Mouse (Mus musculus) MEL (cell line): ENCODE data around the gene Ubfd1. TPM values are rescaled to one million over a fixed set of nuclear protein-coding genes. Genes with fewer than 3 reads are reported as not detected.

Experiments
- DNase-seq: peaks from one replicate; pipeline ENCODE4 v3.0.0; 2011; ENCODE audit warnings: low read depth, low spot score
- H3K27ac ChIP-seq: 2 replicates; pipeline ENCODE4 v1.5.1; 2012; ENCODE audit warnings: low read depth, mild to moderate bottlenecking, control low read depth, low read length, moderate library complexity; ENCODE audit not compliant: control insufficient read depth
- H3K27me3 ChIP-seq, 2 experiments: fragments of 150-350 bp in 1 of 2; sonication (generic) in 1 of 2; 2 replicates each; pipeline ENCODE4 v1.6.1; 2012; ENCODE audit warnings: low read length in 2 of 2, mild to moderate bottlenecking in 2 of 2, improper control_type of control experiment in 1 of 2, moderate library complexity in 1 of 2; ENCODE audit not compliant: insufficient read depth in 2 of 2, control insufficient read depth in 1 of 2
- H3K36me3 ChIP-seq, 2 experiments: 2 replicates each; pipeline ENCODE4 v1.6.1; 2012 to 2014; ENCODE audit warnings: low read length in 2 of 2, improper control_type of control experiment in 1 of 2, inconsistent platforms in 1 of 2, mild to moderate bottlenecking in 1 of 2; ENCODE audit not compliant: insufficient read depth in 2 of 2, control insufficient read depth in 1 of 2
- H3K4me1 ChIP-seq, 2 experiments: fragments of 150-350 bp in 1 of 2; sonication (generic) in 1 of 2; 2 replicates each; pipeline ENCODE4 v1.6.1; 2012; ENCODE audit warnings: low read length in 2 of 2, improper control_type of control experiment in 1 of 2, mild to moderate bottlenecking in 1 of 2; ENCODE audit not compliant: insufficient read depth in 2 of 2, control insufficient read depth in 1 of 2
- H3K4me3 ChIP-seq, 2 experiments: fragments of 150-350 bp in 1 of 2; sonication (generic) in 1 of 2; 2 replicates each; pipeline ENCODE4 v1.5.1; 2012; ENCODE audit warnings: low read depth in 2 of 2, low read length in 2 of 2, mild to moderate bottlenecking in 2 of 2, moderate library complexity in 2 of 2, control low read depth in 1 of 2, improper control_type of control experiment in 1 of 2; ENCODE audit not compliant: control insufficient read depth in 1 of 2, insufficient read depth in 1 of 2
- H3K79me2 ChIP-seq: 2 replicates; pipeline ENCODE4 v1.6.1; 2012; ENCODE audit warnings: mild to moderate bottlenecking, low read length, moderate library complexity; ENCODE audit not compliant: control insufficient read depth, poor library complexity, insufficient read depth
- H3K9ac ChIP-seq: 2 replicates; pipeline ENCODE4 v1.6.1; 2012; ENCODE audit warnings: low read depth, mild to moderate bottlenecking, control low read depth, low read length, moderate library complexity; ENCODE audit not compliant: control insufficient read depth, poor library complexity, severe bottlenecking
- H3K9me3 ChIP-seq: fragments of 150-350 bp; sonication (generic); replicated peaks from 2 replicates; pipeline ENCODE4 v1.6.1; 2012; ENCODE audit warnings: mild to moderate bottlenecking, low read length, improper control_type of control experiment, moderate library complexity; ENCODE audit not compliant: insufficient read depth
- CHD2 ChIP-seq: IDR thresholded peaks from 2 replicates; pipeline ENCODE4 v1.6.1; 2011; ENCODE audit warnings: low read length, improper control_type of control experiment
- KAT2A ChIP-seq: conservative IDR thresholded peaks from 2 replicates; pipeline ENCODE4 v1.6.1; 2012; ENCODE audit warnings: low read depth, low read length, improper control_type of control experiment, inconsistent platforms
- MAFK ChIP-seq: IDR thresholded peaks from 2 replicates; pipeline ENCODE4 v1.6.1; 2011; ENCODE audit warnings: low read depth, mild to moderate bottlenecking, low read length, improper control_type of control experiment, borderline replicate concordance
- MYB ChIP-seq: IDR thresholded peaks from 2 replicates; pipeline ENCODE4 v1.6.1; 2011; ENCODE audit warnings: mild to moderate bottlenecking, low read depth, low read length, improper control_type of control experiment
- MYC ChIP-seq: IDR thresholded peaks from 2 replicates; pipeline ENCODE4 v1.6.1; 2011; ENCODE audit warnings: low read depth, mild to moderate bottlenecking, low read length, improper control_type of control experiment, moderate library complexity
- NELFE ChIP-seq: IDR thresholded peaks from 2 replicates; pipeline ENCODE4 v1.6.1; 2011; ENCODE audit warnings: low read depth, low read length, improper control_type of control experiment
- NRF1 ChIP-seq: IDR thresholded peaks from 2 replicates; pipeline ENCODE4 v1.6.1; 2014; ENCODE audit warnings: low read depth, mild to moderate bottlenecking, inconsistent platforms, low read length, improper control_type of control experiment, moderate library complexity; ENCODE audit not compliant: poor library complexity, insufficient read depth, severe bottlenecking
- POLR2A ChIP-seq, 2 experiments: IDR thresholded peaks; 2 replicates each; pipeline ENCODE4 v1.6.1; 2011 to 2012; ENCODE audit warnings: low read length in 2 of 2, mild to moderate bottlenecking in 2 of 2, control low read depth in 1 of 2, improper control_type of control experiment in 1 of 2, low read depth in 1 of 2, moderate library complexity in 1 of 2; ENCODE audit not compliant: control insufficient read depth in 1 of 2, insufficient read depth in 1 of 2, poor library complexity in 1 of 2
- POLR2AphosphoS5 ChIP-seq: IDR thresholded peaks from 2 replicates; pipeline ENCODE4 v1.6.1; 2012; ENCODE audit warnings: low read depth, borderline replicate concordance, mild to moderate bottlenecking, inconsistent platforms, low read length, moderate library complexity, mixed read lengths
- RAD21 ChIP-seq: IDR thresholded peaks from 2 replicates; pipeline ENCODE4 v1.6.1; 2011; ENCODE audit warnings: mild to moderate bottlenecking, low read depth, low read length, improper control_type of control experiment
- SIN3A ChIP-seq: IDR thresholded peaks from 2 replicates; pipeline ENCODE4 v1.6.1; 2012; ENCODE audit warnings: low read length, improper control_type of control experiment, inconsistent platforms
- TAL1 ChIP-seq: IDR thresholded peaks from 2 replicates; pipeline ENCODE4 v1.6.1; 2012; ENCODE audit warnings: mild to moderate bottlenecking, inconsistent platforms, low read length, moderate library complexity, mixed read lengths
- TCF12 ChIP-seq: IDR thresholded peaks from 2 replicates; pipeline ENCODE4 v1.6.1; 2014; ENCODE audit warnings: low read depth, mild to moderate bottlenecking, inconsistent platforms, low read length, improper control_type of control experiment, moderate library complexity
- USF1 ChIP-seq: IDR thresholded peaks from 2 replicates; pipeline ENCODE4 v1.6.1; 2014; ENCODE audit warnings: low read depth, mild to moderate bottlenecking, inconsistent platforms, low read length, improper control_type of control experiment, moderate library complexity
- ZC3H11A ChIP-seq: IDR thresholded peaks from 2 replicates; pipeline ENCODE4 v1.6.1; 2012; ENCODE audit warnings: low read depth, mild to moderate bottlenecking, inconsistent platforms, low read length, improper control_type of control experiment
- ZKSCAN1 ChIP-seq: IDR thresholded peaks from 2 replicates; pipeline ENCODE4 v1.6.1; 2012; ENCODE audit warnings: low read depth, mild to moderate bottlenecking, inconsistent platforms, low read length, improper control_type of control experiment, moderate library complexity
- polyA plus RNA-seq, 2 experiments: library from polyadenylated mRNA; stranded (reverse) in 1 of 2; unstranded in 1 of 2; fragments of >175 nt in 1 of 2; fragments of >200 nt in 1 of 2; gene quantifications; 2 replicates each; pipeline versions ENCODE4 v1.2.1 to v1.2.4; 2012; ENCODE audit warnings: low replicate concordance in 2 of 2, low read depth in 1 of 2; ENCODE audit not compliant: insufficient read length in 2 of 2, insufficient read depth in 1 of 2, missing spikeins in 1 of 2
- total RNA-seq: library from RNA; depleted of rRNA; stranded (reverse); fragments of 300-350 nt; gene quantifications from 2 replicates; pipeline ENCODE4 v1.2.3, GENCODE M21; 2012

Ubfd1 gene
- total and polyA plus RNA-seq, 3 experiments = 31.2 to 33.8 TPM; not detected in 1

DNA sequence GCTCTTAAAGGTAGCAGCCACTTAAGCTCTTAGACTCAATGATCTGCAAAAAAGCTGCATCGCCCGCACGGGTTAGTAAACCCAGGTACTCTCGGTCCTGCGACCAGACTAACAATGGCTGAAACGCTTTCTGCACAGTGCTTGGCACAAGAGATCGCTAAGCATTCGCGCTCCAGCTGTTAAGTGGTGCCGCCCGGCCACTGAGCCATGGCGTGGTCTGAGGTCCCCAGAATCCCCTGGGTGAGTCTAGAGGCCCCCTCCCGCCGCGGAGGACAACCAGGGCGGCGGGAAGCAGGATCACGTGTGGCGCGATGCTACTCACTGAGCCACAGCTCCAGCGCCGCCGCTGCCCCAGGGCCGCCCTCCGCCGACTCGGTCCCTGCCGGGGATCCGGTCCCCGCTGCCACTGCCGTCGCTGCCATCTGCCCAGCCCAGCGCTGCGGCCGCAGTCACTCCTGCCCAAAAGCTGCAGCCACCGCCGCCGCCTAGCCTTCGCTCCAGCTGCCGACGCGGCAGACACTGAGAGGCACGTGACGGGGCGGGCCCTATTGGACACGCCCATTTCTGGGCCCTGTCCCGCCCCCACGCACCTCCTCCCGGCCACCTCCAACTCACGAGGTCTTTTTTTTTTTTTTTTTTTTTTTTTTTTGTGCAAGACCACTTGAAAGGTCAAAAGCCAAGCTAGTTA is 46.2 kb upstream of the Ubfd1 start, which contains the start of gene Gga2 (continued):
- TF ChIP-seq CHD2 (no peak), KAT2A (no peak), USF1 (peak; percentile 97)

DNA sequence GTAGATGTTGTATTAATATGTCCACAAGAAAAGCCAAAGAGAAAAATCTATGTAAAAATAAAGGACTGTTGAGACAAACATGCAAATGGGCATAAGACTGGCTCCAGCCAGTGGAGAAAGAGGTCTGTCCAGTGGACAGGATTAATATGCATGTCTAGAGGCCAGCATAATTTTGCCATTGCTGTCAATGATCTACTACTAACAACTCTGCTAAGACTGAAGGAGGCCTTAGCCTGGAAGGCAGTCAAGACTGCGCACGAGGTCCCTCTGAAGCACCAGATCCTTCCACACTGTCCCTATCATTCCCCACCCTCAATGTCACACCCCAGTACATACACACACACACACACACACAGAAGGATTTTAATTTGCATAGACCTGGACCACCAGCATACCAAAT is 44.8 kb upstream of the Ubfd1 start:
- Histone ChIP-seq H3K4me1 (peaks cover 13 to 28% of the 10 kb centered on the region in 2 experiments), H3K27me3 (no peaks in the 10 kb centered on the region), H3K79me2 (peaks cover 19% of the 10 kb centered on the region), H3K36me3 (peaks cover 0 to 33% of the 10 kb centered on the region in 2 experiments; a peak in 2 of 4 replicates), H3K4me3 (no peak overlapping the region), H3K27ac (no peak overlapping the region), H3K9me3 (no peaks in the 10 kb centered on the region), H3K9ac (no peak overlapping the region)
- no peak for DNase-seq
- no peak for TF ChIP-seq MYB
- no peak for TF ChIP-seq USF1
- TF ChIP-seq ZC3H11A = no peak
- no peak for TF ChIP-seq TCF12
- no peak for TF ChIP-seq NELFE
- no peak for TF ChIP-seq NRF1
- TF ChIP-seq KAT2A = no peak
- TF ChIP-seq MYC = no peak
- no peak for TF ChIP-seq MAFK
- no peak for TF ChIP-seq POLR2AphosphoS5
- no peak for TF ChIP-seq POLR2A (IDR thresholded peaks at IDR 0.05; ENCODE audit: control insufficient read depth in 1 of 2, insufficient read depth in 1 of 2, low read depth in 1 of 2, low read length in 2 of 2, poor library complexity in 1 of 2)
- no peak for TF ChIP-seq ZKSCAN1
- TF ChIP-seq RAD21 = no peak
- no peak for TF ChIP-seq SIN3A
- no peak for TF ChIP-seq TAL1

DNA sequence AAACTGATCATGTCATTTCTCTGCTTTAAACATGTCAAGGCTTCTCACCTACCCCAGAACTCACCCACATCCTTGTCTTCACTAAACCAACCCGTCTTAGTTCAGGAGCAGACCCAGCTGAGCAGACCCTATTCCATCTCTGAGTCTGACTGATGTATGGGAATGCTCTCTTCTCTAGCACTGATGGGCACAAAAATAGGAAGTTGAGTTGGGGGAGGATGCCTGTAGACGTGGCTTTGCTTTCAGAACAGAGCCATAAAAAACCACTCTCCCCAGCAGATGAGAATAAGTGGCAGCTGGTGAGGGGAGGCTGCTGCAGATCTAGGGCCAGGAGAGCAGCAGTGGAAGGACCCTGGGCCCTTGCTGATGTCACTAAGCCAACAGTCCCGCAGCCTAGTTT is 33.6 kb upstream of the Ubfd1 start:
- Histone ChIP-seq H3K36me3 (peaks cover 0 to 4% of the 10 kb centered on the region in 2 experiments; a peak in 1 of 4 replicates), H3K4me3 (no peak overlapping the region), H3K9me3 (no peaks in the 10 kb centered on the region), H3K27me3 (no peaks in the 10 kb centered on the region), H3K4me1 (no peaks in the 10 kb centered on the region), H3K79me2 (no peaks in the 10 kb centered on the region), H3K9ac (no peak overlapping the region), H3K27ac (no peak overlapping the region)
- TF ChIP-seq TAL1 = no peak
- peak; percentile 37 for DNase-seq
